Mouse (Mus musculus) spleen, embryonic (tissue): Measurements from ENCODE around the gene Krt13.

Experiments
- CTCF ChIA-PET: fragments of 350-600 bp; sonication (Branson Sonifier 250); formaldehyde crosslinking; loops from one replicate; lab custom pipeline; 2022; lab: Charles Lee

The Krt13 gene

DNA sequence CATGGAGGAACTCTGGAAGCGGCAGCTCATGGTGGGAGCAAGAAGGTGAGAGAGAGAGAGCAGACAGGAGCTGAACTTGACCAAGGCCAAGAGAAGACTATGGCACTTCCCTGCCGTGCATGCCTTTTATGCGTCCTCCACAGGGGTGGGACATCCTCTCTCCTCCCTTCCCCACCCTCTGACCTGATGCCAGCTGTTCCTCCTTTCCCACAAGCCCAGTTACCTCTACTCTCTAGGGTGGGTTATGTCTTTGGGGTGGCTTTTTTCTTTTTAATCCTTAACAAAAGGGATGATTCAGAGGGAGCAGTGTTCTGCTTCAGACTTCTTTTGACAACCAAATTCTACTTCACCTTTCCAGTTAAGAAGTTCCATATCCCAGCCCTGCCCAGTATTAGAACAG, at the start of gene Krt13:
Gene Krt13 (minus strand): TSS at position 101 of the 400 bp plus-strand sequence.
- CTCF ChIA-PET, result no interaction called here

DNA sequence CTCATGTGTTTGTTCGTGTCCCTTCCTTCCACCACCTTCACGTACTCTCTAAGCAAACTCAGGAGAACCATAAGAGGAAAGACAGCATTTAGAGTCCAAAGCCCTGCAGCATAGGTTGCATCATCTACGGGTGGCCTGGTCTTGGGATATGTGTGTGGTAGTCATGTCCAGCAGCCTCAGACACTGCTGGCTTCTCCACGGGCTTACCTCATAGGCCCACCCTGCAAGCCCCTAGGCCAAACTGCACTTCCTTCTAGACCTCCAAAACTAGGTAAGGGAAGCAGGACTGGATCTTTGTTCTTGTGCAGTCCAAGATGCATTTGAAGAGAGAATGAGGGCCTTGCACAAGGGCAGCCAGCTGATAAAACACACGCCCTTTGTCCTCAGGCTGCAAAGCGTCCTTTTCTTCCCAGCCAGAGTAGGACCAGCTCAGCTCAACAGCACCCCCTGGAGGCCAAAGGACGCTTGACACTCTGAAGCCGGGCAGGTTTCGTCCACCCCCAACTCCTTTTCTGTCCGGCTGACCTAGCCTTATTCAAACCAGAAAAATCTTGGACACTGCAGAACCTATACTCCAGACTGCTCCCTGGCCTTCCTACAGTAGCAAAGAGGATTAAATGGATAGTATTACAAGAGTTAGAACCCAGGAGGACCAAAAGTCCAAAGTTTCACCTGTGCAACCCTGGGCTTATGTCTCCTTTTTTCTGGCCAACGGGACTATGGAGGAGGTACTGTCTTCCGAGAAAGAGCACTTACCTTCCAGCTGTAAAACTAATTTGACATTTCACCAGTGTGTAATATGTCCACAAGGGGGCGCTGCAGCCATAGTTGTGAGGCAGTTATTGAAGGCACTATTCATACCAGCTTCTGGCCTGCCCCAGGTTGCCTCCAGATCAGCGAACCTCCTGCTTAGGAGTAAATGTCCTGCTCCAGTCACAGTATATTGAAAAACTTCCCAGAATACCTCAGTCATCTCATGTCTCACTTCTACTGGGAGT, 47.7 kb upstream of the Krt13 start:
- CTCF ChIA-PET, result no interaction called here

DNA sequence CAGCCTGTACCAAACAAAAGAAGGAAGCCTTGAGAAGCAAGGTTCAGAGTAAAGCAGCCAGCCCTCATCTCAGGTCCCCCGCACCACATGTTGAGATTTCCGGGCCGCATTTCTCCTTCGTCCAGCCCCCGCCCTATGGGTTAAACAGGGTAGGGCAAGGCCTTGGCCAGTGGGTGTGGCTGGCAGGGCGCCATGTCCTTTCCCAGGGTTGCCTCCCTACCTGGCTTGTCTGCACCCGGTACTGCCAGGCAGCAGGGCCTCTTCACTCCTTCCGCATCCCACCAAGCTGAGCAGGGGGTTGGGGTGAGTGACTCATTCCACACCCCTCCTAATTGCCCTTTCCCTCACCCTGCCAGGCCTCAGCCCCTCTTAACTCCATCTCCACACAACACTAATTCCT, 46.7 kb upstream of the Krt13 start:
- CTCF ChIA-PET, result no interaction called here

DNA sequence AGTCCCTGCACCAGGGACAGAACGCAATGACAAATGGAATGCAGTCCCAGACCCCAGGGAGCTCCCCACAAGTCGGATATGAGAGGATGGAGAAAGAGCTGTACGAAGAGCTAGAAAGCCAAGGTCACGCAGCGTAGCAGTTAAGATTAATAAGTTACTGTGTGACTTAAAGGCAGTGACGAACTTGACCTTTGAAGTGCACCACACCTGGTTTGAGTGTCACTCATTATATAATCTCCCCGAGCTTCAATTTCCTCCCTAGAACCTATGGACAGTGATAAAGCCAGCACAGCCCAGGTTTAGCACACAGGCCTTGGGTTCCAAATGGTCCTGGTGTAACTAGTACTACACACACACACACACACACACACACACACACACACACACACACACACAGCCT, 43.0 kb upstream of the Krt13 start:
- CTCF ChIA-PET, result no interaction called here

DNA sequence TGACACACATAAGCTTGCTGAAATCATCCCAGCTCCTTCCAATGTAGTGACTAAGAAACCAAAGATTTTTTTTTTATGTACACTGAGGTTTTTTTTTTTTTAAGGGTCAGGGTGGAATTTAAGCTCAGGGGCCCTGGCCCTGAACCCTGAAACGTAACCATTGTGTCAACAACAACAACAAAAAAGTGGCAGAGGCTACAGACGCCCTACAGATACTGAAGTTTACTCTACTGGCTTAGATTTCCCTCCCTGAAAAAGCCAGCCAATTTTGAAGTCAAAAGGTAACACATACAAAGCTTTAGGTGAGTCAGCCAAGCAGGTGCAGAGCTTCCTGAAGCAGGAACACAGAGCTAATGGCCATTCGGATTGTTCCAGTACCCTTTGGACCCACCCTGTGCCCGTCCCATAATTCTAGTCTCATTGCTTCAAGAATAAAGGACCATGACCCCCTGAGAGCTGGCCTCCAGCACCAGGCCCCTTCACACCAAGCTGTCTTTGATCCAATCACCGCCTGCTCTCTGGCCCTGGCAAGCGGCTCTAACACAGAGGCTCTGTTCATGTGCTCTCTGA, 36.6 kb upstream of the Krt13 start:
- CTCF ChIA-PET, result no interaction called here

DNA sequence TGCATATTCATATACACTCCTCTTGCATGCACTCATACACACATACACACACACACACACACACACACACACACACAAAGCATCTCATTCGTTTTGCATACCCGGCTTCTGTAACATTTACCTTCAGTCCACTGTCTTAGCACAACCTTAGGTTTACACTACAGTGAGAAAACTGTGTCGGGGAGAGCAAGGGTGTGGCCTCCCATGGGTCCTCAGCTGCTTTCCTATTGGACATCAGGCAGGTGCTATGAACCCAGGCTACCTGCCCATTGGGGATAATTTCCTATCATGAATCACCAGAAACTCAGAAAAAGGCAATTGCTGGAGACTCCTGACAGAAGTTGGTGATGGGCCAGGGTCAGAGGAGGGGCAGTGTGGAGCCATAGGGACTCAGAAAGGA, 36.0 kb upstream of the Krt13 start:
- CTCF ChIA-PET, result no interaction called here

DNA sequence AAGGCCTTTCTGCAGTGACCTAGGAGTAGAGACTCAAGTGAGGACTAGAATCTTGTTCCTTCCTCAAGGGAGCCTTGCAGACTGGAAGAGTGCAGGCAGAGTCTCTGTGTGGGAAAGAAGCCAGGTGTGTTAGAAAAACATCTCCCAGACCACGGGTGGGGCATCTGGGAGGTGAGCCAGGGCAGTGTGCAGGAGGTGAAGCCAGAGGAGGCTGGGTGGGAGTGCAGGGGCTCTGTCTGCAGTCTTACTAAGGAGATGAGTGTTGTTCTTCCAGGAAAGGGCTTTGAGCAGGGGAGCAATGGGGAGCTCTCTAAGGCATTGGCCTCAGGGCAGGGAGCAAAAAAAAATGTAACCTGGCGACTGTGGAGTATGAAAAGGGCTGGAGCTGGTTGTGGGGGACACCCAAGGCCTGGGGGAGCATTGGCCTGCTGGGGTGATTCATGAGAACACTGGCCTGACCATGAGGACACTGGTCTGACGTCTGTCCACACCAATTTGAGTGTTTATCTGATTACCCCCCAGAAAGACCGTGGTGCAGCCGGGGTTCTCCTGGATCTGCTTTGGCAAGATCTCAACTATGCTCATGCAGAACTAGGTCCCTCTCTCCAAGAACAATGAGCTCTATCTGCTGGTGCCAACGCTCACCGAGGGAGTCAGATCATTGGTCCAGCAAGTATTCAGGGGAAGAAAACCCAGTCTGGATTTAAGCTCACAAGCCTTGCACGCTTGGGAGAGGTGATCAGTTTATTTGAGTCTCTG, 34.3 kb upstream of the Krt13 start:
- CTCF ChIA-PET, result no interaction called here

DNA sequence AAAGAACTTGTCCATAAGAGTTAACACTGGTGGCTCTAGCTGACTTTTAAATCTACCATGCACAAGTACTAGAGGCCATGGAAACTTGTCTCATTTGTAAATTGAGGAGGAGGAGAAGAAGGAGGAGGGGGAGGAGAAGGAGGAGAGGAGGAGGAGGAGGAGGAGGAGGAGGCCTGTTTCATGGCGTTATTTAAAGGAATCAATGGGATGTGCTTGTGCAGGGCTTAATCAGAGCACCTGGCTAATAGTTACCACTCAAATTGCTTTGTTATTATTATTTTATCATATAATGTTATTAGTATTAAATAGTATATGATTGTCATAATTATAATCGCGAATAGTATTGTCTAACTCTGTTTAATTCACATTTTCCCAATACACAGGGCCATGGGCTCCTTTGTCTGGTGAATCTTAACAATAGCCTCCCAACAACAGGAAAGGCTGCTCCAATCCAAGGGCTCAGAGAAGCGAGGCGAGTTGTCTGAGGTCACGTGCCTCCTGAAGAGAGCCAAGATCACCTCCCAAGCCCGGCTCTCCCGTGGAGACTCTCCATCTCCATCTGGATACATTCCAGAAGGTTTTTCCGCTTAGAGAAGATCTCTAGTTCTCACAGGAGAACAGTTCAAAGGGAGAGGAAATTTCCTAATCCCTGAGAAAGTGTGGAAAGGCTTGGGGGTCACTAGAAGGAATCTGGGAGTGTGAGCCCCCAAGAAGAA, 27.4 kb upstream of the Krt13 start, which contains the start of gene Krt19:
Gene Krt19 (minus strand): TSS at position 51 of the 716 bp plus-strand sequence.
- CTCF ChIA-PET, result interaction anchor here (0.5 kb wide), 1 partner anchor 22 kb away, joined by 14 read pairs; no protein-coding TSS in a partner anchor

DNA sequence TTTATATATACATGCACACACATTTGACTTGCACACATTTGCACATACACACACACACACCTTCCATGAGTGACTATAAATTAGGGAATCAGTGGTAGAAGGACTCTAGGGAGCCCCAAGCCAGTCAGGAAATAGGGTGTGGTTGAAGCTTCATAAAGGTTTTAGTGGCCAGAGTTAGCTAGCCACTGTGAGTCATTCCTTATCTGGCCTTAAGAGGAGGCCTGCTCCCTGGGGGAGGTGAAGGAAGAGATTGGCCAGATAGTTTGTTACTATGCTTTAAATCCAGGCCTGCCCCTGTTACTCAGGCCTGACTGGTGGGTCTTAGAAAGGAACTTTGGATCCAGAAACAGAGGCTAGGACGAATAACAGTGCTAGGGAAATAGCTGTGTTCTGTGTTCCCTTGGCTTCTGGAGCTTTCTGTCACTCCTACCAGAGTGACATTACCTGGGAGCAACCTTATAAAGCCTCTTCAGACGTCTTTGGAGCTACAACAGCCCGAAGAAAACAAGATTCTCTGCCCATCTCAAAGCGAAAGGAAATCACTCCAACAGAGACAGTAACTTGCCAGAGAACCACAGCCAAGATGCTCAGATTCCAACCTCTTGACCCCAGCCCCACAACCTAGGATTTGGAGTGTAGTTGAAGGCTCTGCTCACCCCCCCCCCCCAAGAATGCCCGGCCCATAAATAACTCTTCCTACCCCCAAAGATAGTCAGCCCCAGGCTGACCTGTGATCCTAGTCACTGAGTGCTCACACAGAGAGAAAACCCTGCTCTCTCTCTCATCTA, 26.4 kb upstream of the Krt13 start:
- CTCF ChIA-PET, result interaction anchor here (0.5 kb wide), 1 partner anchor 23 kb away, joined by 14 read pairs; no protein-coding TSS in a partner anchor

DNA sequence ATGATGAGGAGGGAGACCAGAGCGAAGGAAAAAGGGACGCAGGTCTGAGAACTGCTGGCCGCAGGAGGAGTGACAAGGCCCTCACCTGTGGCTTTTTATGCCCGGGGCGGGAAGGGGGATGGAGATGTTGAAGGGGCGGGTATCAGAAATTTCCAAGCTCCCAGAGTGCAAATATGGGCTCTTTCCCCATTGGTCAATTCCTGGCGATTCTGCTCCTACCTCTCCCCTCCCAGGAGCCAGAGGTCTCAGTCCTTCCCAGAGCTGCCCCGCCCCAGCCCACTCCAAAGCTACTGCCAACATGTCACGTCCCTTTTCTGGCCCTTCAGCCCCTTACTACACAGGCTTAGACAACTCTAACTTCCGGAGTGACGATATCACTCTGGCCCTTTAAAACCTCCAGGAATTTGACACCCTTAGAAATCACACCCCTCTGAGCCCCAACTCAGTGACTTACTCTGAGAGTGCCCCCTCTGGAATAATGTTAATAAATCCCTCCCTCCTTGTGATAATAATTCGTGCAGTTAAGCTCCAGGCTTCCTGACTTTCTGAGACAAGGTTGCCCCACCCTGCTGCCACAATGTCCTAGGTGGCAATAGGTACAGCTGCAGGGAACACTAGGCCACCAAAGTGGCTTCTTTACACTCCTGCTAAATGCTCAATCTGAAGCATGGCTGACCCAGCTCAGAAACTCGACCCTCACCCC, 24.6 kb upstream of the Krt13 start:
- CTCF ChIA-PET, result no interaction called here

DNA sequence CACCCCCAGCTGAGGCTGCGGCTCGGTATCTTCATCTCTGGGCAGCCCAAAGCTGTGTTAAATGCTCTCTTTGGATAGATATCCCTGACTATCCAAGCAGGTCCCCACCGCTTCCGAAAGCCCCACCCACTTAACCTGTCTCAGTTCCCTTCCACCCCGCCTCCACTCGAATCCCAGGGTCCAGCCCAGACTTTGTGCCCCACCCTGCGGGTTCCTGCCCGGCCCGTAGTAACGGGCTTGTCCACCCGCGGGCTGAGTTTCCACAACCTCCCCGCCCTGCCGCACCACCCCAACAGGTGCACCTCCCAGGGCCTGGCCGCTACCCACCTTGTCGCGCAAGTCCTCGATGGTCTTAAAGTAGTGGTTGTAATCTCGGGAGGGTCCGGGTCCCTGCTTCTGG, 23.7 kb upstream of the Krt13 start:
- CTCF ChIA-PET, result no interaction called here

DNA sequence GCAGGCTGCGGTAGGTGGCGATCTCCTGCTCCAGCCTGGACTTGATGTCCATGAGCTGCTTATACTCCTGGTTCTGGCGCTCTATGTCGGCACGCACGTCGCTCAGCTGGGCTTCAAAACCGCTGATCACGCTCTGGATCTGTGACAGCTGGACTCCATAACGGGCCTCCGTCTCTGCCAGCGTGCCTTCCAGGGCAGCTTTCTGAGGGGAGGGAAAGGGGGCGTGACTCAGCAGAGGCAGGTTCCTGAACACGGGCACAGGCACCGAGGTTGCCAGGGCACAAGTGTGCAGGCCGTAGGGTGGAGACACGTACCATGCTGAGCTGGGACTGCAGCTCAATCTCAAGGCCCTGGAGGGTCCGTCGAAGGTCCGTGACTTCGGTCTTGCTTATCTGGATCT, 19.6 kb upstream of the Krt13 start:
- CTCF ChIA-PET, result no interaction called here

DNA sequence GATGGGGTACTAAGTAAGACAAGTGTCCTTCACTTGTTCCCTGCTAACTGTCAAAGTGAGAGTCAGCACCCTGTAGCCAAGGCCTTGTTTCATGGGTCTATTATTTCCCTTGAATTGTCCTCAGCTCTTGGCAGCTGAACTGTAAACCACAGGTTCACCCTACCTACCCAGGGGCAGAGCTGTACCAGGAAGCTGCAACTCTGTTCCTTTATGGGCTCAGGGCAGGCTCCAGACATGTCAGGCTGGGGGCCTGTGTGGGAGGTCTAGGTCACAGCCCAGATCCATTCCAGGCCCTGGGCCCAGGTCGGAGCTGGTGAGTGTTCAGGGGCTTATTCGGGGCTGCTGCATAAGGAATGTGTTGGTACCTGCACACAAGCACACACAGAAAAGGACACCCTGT, 18.0 kb upstream of the Krt13 start:
- CTCF ChIA-PET, result no interaction called here

DNA sequence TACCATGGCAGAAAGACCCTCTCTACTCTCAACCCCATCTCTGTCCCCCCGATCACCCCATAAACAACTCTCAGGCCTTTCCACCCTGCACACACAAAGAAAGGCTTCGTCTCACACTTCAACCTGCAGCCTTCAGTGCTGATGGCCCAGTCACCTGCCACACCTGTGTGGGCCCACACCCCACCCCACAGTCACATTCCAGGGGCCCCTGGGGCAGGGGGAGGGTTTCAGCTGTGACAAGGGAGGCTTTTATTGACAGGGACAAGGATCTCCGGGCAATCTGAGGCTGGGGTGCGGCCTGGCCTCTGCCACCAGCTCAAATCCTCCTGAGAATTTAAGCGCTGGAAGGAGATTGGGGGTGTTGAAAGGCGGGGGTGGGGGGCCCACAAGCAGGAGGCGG, 17.4 kb upstream of the Krt13 start:
- CTCF ChIA-PET, result no interaction called here

DNA sequence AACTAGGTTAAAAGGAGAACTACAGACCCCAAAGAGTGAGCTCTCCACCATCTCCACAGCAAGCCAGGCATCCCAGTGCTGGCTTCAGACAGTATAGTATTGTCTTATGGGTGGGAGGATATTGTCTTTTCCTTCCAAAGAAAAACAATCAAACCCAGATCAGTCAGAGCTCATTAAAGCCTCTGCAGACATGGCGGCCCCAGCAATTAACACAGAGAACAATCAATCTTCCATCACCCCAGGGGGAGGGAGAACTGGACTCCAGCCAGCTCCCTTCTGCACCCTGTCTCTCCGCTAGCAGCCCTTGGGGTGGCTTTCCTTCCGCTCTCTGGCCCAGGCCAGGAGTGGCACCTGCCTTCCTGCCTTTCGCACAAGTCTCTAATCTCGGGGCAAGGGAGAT, 16.3 kb upstream of the Krt13 start:
- CTCF ChIA-PET, result no interaction called here

DNA sequence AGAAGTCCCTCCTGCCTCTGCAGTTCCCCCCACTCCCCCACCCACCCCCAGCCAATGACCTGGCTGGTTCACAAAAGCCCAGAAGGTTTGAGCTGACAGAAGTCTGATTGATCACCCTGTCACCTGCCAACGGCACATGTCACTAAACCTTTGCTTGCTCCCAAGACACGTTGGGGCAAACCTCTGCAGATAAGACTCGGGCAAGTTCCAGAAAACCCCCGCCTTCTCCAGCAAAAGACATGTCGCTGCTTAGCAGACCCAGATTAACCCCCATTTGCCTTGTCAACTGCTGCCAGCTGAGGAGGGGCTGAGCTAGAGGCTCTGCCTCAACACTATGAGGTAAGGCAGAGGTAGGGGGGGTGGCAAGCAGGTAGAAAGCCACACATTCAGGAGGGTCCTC, 15.2 kb upstream of the Krt13 start:
- CTCF ChIA-PET, result no interaction called here

DNA sequence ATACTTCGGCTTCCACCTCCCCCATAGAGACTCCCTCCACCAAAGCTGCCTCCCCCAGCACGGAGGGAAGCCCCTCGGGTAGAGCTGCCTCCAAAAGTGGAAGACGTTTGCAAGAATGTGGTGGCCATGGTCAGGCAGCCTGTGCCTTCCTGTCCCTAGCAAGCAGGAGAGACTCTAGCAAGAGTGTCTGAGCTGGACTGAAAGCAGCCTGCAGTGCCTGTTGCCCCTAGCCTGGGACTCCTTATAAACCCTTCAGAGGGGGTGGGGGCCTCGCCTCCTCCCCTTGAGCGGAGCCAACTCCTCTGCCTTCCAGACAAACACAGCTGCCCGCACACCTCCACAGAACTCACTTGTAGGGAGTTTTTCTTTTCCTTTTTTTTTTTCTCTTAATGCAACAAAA, 14.4 kb upstream of the Krt13 start, which contains the start of gene Krt15:
Gene Krt15 (minus strand): TSS at position 198 of the 400 bp plus-strand sequence.
- CTCF ChIA-PET, result no interaction called here

DNA sequence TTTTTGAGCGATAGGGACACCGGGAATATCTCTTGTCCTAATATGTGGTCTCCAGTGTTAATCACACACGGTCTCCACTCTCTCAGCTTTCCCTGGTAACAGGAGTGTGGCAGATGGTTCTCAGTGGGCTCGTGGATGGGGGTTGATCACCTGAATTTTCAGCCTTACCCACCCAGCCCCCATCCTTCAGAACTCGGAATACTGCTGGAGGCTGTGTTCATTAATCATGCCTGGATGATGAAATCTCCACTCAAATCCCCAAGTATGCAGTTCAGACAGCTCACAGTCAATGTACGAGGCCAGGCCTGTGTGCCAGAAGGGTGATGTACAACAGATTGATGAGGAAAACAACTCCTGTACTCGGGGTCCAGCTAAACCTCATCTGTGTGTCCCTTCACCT, 3.5 kb upstream of the Krt13 start:
- CTCF ChIA-PET, result no interaction called here

DNA sequence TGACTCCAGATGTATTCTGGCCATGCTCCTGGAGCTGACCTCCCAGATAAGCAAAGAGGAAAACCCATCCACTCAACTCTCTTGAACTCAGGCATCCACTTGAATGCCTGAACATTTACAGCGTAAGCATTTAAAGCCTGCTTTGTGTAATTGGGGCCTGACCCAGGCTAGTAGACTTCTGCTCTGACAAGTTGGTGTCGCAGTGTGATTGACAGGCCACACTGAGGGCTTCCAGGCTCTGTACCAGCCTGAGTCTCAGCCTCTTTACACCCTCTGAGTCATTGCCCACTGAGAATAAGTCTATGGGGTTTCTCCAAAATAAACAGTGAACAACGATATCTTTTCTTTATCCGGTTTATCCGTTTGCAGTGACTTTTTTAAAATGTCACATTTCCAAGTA, 1.0 kb downstream of the Krt13 start:
- CTCF ChIA-PET, result no interaction called here

DNA sequence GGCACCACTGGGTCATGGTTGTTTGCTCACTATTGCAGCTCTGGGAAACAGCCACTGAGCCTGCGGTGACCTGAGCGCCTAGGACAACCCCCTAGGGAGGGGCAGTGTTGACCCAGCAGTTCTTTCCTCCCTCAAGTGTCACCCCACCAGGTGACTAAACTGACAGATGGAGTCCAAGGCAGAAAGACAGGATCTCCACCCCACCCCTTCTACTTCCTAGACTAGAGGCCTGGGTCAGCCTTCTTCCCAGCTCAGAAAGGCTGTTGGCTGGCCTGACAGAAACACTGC, 7.7 kb downstream of the Krt13 start:
- CTCF ChIA-PET, result no interaction called here
